Mouse (Mus musculus) hindbrain, postnatal 0 days (tissue): ENCODE measurements around the gene Adsl. TPM values are rescaled to one million over a fixed set of nuclear protein-coding genes. Genes with fewer than 3 reads are reported as not detected.

Experiments used
- ATAC-seq: fragments of 200-750 bp; cut with Nextera tagmentation; 2 replicates; pipeline ENCODE4 v1.8.0; 2017; ENCODE audit warnings: mild to moderate bottlenecking, moderate TSS enrichment, moderate library complexity
- DNase-seq: peaks from one replicate; pipeline ENCODE4 v3.0.0-alpha.2; 2015; ENCODE audit warnings: low spot score
- H3K27ac ChIP-seq: fragments of 300-500 bp; sonication (generic); 2 replicates; pipeline ENCODE4 v1.5.1; 2014; ENCODE audit warnings: mild to moderate bottlenecking
- H3K27me3 ChIP-seq: fragments of 300-500 bp; sonication (generic); 2 replicates; pipeline ENCODE4 v1.6.1; 2014; ENCODE audit warnings: low read length, mixed read lengths; ENCODE audit not compliant: insufficient read depth
- H3K36me3 ChIP-seq: fragments of 300-500 bp; sonication (generic); 2 replicates; pipeline ENCODE4 v1.6.1; 2014; ENCODE audit warnings: low read length, mixed read lengths; ENCODE audit not compliant: insufficient read depth
- H3K4me1 ChIP-seq: fragments of 300-500 bp; sonication (generic); 2 replicates; pipeline ENCODE4 v1.6.1; 2014; ENCODE audit warnings: antibody characterized with exemption, low read length, mixed read lengths; ENCODE audit not compliant: insufficient read depth
- H3K4me2 ChIP-seq: fragments of 300-500 bp; sonication (generic); 2 replicates; pipeline ENCODE4 v1.6.1; 2014; ENCODE audit warnings: low read depth, mild to moderate bottlenecking, low read length, moderate library complexity, mixed read lengths
- H3K4me3 ChIP-seq: fragments of 300-500 bp; sonication (generic); 2 replicates; pipeline ENCODE4 v1.5.1; 2014; ENCODE audit warnings: low read length
- H3K9ac ChIP-seq: fragments of 300-500 bp; sonication (generic); replicated peaks from 2 replicates; pipeline ENCODE4 v1.6.1; 2014; ENCODE audit warnings: mild to moderate bottlenecking, low read length, moderate library complexity, mixed read lengths
- H3K9me3 ChIP-seq: fragments of 300-500 bp; sonication (generic); 2 replicates; pipeline ENCODE4 v1.6.1; 2016; ENCODE audit warnings: low read length, mixed read lengths
- CTCF ChIP-seq: IDR thresholded peaks from 2 replicates; pipeline ENCODE4 v1.5.1; 2016; ENCODE audit warnings: antibody characterized with exemption, control low read depth, low read depth
- WGBS: fragments of 180-500 bp; shearing (Covaris S2); extraction: QIAGEN DNeasy Blood & Tissue Kit; methylation state at CpG from one replicate; pipeline ENCODE4 v1.1.7; 2014; 5-methylcytosine and 5-hydroxymethylcytosine counted together
- polyA plus RNA-seq: library from polyadenylated mRNA; unstranded; fragments of >200 nt; fragmentation: Nextera tagmentation; extraction: Ambion mirVana; gene quantifications from 2 replicates; pipeline ENCODE4 v1.2.1, GENCODE M21; 2015
- total RNA-seq: library from RNA; depleted of rRNA; stranded (reverse); fragments of >200 nt; gene quantifications from 2 replicates; pipeline ENCODE4 v1.2.3, GENCODE M21; 2014

Gene Adsl
- total and polyA plus RNA-seq, 2 experiments from 2014 or later, result 77.6 to 96.3 TPM

DNA sequence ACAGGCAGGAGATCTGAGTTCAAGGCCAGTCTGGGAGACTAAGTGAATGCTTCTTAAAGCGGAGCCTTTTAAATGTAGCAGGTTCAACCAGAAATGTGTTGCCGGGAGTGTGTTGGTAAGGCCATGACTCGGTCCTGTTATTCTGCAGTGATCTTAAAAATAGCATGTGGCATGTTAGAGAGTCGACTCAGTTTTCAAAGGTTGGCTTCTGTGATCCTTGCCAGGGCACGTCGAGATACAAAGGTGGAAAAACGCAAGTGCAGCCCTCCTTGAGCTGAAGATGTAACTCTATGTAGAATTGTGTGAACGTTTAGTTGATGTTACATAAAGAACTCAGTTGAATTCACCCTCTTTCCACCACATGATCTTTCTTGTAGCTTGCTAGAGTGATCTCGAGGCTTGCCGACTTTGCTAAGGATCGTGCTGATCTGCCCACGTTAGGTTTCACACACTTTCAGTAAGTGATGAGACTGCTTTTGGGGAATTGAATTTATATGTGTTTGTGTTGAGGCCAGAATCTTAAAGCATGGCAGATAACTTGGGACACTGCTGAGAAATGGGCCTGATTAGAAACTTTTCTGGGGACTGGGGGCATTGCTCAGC lies 7.6 kb downstream of the Adsl start:
- TF ChIP-seq CTCF, result no peak
- Histone ChIP-seq H3K9me3 (no peaks in the 10 kb centered on the region), H3K36me3 (peaks cover 45% of the 10 kb centered on the region), H3K4me2 (no peak overlapping the region), H3K4me3 (no peak overlapping the region), H3K4me1 (no peaks in the 10 kb centered on the region), H3K27ac (no peak overlapping the region), H3K27me3 (no peaks in the 10 kb centered on the region), H3K9ac (no peak overlapping the region)
- DNase-seq, result no peak
- no peak for ATAC-seq
- WGBS, result 94% methylated on average over 12 of the region's 12 CpGs

DNA sequence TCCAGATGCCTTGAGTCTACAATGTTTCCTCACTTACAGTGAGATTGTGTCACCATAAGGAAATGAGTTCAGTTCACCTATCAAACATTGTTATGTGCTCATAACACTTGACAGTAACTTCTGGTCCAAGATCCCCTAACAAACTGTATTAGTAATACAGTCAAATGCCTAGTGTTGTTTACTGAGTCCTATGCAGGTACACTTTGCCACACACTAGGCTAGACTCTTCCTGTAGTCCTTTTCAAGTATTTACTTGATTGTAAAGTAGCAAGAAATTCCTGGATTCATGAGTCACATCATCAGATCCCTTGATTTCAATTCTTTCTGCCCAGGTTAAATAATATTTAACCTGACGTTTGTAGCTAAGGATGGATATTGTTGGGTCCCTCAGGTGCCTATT lies 21.1 kb downstream of the Adsl start:
- ATAC-seq, result no peak
- WGBS, result 93% methylated on average over 1 of the region's 1 CpGs
- H3K36me3 ChIP-seq, result peaks cover 50% of the 10 kb centered on the region

GRCm38 (mm10) chr15:80974311-80974710 lies 26.0 kb downstream of the Adsl start:
- ATAC-seq (no peak), DNase-seq (no peak)
- Histone ChIP-seq H3K36me3 (peaks cover 13% of the 10 kb centered on the region), H3K4me1 (peaks cover 8% of the 10 kb centered on the region; the same call in 1 of the 2 replicates), H3K4me2 (no peak overlapping the region), H3K4me3 (no peak overlapping the region), H3K9ac (no peak overlapping the region), H3K27ac (no peak overlapping the region), H3K27me3 (no peaks in the 10 kb centered on the region), H3K9me3 (no peaks in the 10 kb centered on the region)
- WGBS, result 57% methylated on average over 5 of the region's 5 CpGs
- TF ChIP-seq CTCF, result no peak

More for the DNA sequence above, 21.1 kb downstream of the Adsl start:
- Histone ChIP-seq H3K27me3 (no peaks in the 10 kb centered on the region), H3K9me3 (no peaks in the 10 kb centered on the region), H3K4me2 (no peak overlapping the region), H3K4me1 (no peaks in the 10 kb centered on the region), H3K27ac (no peak overlapping the region), H3K9ac (no peak overlapping the region), H3K4me3 (no peak overlapping the region)
- no peak for TF ChIP-seq CTCF
- no peak for DNase-seq

- peaks cover 1% of the 10 kb centered on the region; the same call in 1 of the 2 replicates for H3K36me3 ChIP-seq
- H3K4me3 ChIP-seq, result no peak overlapping the region
- no peak overlapping the region for H3K27ac ChIP-seq
- WGBS, result 88% methylated on average over 3 of the region's 3 CpGs
- no peak overlapping the region for H3K9ac ChIP-seq
- H3K27me3 ChIP-seq, result no peaks in the 10 kb centered on the region
- H3K9me3 ChIP-seq, result no peaks in the 10 kb centered on the region
- ATAC-seq (no peak), DNase-seq (no peak)
- H3K4me2 ChIP-seq, result no peak overlapping the region
- H3K4me1 ChIP-seq, result peaks cover 8% of the 10 kb centered on the region; the same call in 1 of the 2 replicates
- TF ChIP-seq CTCF, result no peak
Observed at GRCm38 (mm10) chr15:80975666-80976065, 27.4 kb downstream of the Adsl start.

- Histone ChIP-seq H3K4me1 (peaks cover 8% of the 10 kb centered on the region; the same call in 1 of the 2 replicates), H3K27ac (peak within 1 kb of the TSS; percentile 71), H3K9me3 (no peaks in the 10 kb centered on the region), H3K36me3 (no peaks in the 10 kb centered on the region), H3K4me3 (peak within 1 kb of the TSS; percentile 89), H3K9ac (peak within 1 kb of the TSS; percentile 82), H3K27me3 (no peaks in the 10 kb centered on the region), H3K4me2 (peak within 1 kb of the TSS; percentile 92)
- DNase-seq (peak; percentile 93), ATAC-seq (peak; percentile 95)
- under 1% methylated on average over 67 of the region's 67 CpGs for WGBS
- TF ChIP-seq CTCF, result no peak
Observed at GRCm38 (mm10) chr15:80977620-80978334, 29.5 kb downstream of the Adsl start, which contains the start of gene Sgsm3. Gene Sgsm3, plus strand, starts transcription at chr15:80977765.

- H3K4me1 ChIP-seq, result peaks cover 8% of the 10 kb centered on the region; the same call in 1 of the 2 replicates
- DNase-seq (no peak), ATAC-seq (no peak)
- 59% methylated on average over 4 of the region's 4 CpGs for WGBS
- no peak overlapping the region for H3K9ac ChIP-seq
- no peak overlapping the region for H3K27ac ChIP-seq
- no peak overlapping the region for H3K4me3 ChIP-seq
- H3K27me3 ChIP-seq, result no peaks in the 10 kb centered on the region
- no peak overlapping the region for H3K4me2 ChIP-seq
- no peaks in the 10 kb centered on the region for H3K36me3 ChIP-seq
- TF ChIP-seq CTCF, result no peak
- no peaks in the 10 kb centered on the region for H3K9me3 ChIP-seq
Observed at GRCm38 (mm10) chr15:80979611-80980010, 31.3 kb downstream of the Adsl start.

DNA sequence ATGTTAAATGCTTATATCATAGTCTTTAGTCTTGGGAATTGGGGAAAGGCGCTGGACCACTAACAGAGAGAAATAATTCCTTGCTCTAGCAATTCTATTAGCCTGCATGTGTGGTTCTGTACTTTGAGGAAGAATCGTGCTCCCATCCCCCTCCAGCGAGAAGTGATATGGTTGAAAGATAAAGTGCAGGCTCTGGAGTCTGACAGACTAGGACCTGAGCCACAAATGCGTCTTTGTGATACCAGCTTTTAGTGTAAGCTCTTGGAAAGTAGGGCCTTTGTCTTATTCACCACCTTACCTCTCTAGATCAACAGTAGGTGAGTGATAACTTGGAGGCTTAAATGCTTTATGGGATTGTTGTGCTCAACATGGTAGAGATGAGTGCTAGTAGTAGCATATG lies 32.9 kb downstream of the Adsl start:
- ATAC-seq, result no peak
- H3K4me1 ChIP-seq, result peaks cover 8% of the 10 kb centered on the region; the same call in 1 of the 2 replicates
- no peak overlapping the region for H3K9ac ChIP-seq
- no peak for DNase-seq
- H3K4me2 ChIP-seq, result no peak overlapping the region
- H3K27ac ChIP-seq, result no peak overlapping the region
- H3K4me3 ChIP-seq, result no peak overlapping the region
- H3K9me3 ChIP-seq, result no peaks in the 10 kb centered on the region
- WGBS, result 90% methylated on average over 4 of the region's 4 CpGs
- no peaks in the 10 kb centered on the region for H3K27me3 ChIP-seq
- no peaks in the 10 kb centered on the region for H3K36me3 ChIP-seq
- TF ChIP-seq CTCF, result no peak
